ENCODE assay signal across 31 mouse cellular contexts in the genomic region with DNA sequence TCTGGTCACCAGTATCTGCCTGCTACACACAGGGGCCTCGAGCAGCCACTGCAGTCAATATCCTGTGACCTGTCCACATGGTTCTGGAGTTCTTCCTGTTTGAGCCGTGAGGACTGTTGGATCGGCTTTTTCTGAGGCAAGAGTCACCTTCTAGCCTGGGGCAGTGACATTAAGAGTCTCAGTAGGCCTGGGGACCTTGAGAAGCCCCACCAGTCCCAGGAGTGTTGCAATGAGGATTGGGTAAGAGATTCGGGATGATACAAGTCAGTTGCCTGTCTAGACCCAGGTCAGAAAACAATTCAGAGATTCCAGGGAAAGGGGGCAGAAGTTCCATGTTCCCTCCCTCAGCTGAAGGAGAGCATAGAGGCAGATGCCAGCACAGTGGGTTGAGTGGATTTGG. TPM values are rescaled to one million over a fixed set of nuclear protein-coding genes. Genes with fewer than 3 reads are reported as not detected.
DNase-seq lines count a peak whose midpoint lies in the region; ATAC-seq and TF ChIP-seq lines count a peak whose summit lies in the region.
"Had no signal": no experiment of that assay in that cellular context is flagged by ENCODE, and none has a peak within 500 bp of the region (broad histone marks: within the 10 kb centered on the region; RNA-seq: fewer than 3 reads in every experiment).

No protein-coding gene starts in this region.

- peak overlapping the region; percentile 62 for H3K27ac ChIP-seq in heart, embryonic 13.5 days (replicated peaks)
- peak overlapping the region; percentile 71 for H3K27ac ChIP-seq in neural tube, embryonic 15.5 days (replicated peaks)
- peak overlapping the region; percentile 49 for H3K27ac ChIP-seq in olfactory bulb, adult 2 months (ENCODE audit: insufficient read depth, low read depth, low read length)
- H3K27ac ChIP-seq: embryonic facial prominence, embryonic 12.5 days; kidney, embryonic 15.5 days; left cerebral cortex, adult 2 months; liver, embryonic 15.5 days; lung, embryonic 15.5 days had no signal

- no peak overlapping the region for H3K4me2 ChIP-seq in heart, embryonic 13.5 days
- no peak overlapping the region for H3K4me2 ChIP-seq in neural tube, embryonic 15.5 days
- H3K4me2 ChIP-seq: embryonic facial prominence, embryonic 12.5 days; kidney, embryonic 15.5 days; liver, embryonic 15.5 days; lung, embryonic 15.5 days had no signal

- peak overlapping the region; percentile 41; the same call in 1 of the 2 replicates for H3K9ac ChIP-seq in heart, embryonic 13.5 days
- no peak overlapping the region for H3K9ac ChIP-seq in neural tube, embryonic 15.5 days (replicated peaks)
- H3K9ac ChIP-seq: embryonic facial prominence, embryonic 12.5 days; kidney, embryonic 15.5 days; liver, embryonic 15.5 days; lung, embryonic 15.5 days had no signal

- 50% methylated on average over 4 of the region's 4 CpGs for WGBS in heart, embryonic 13.5 days
- WGBS in neural tube, embryonic 15.5 days, result 78% methylated on average over 4 of the region's 4 CpGs
- WGBS in olfactory bulb, adult 2 months, result 90% methylated on average over 4 of the region's 4 CpGs

- no peak for TF ChIP-seq POLR2A in olfactory bulb, adult 2 months (IDR thresholded peaks at IDR 0.05; ENCODE audit: insufficient read depth, low read depth, low read length)

- no peak for ATAC-seq in heart, embryonic 13.5 days (ENCODE audit: extremely low read depth, insufficient number of reproducible peaks, low FRiP score, low TSS enrichment)
- ATAC-seq in neural tube, embryonic 15.5 days (ENCODE audit: low FRiP score), result no peak
- ATAC-seq: forebrain, embryonic 14.5 days had no signal

- H3K36me3 ChIP-seq in heart, embryonic 13.5 days, result no peaks in the 10 kb centered on the region
- H3K36me3 ChIP-seq in neural tube, embryonic 15.5 days, result no peaks in the 10 kb centered on the region
- H3K36me3 ChIP-seq: embryonic facial prominence, embryonic 12.5 days; kidney, embryonic 15.5 days; liver, embryonic 15.5 days; lung, embryonic 15.5 days had no signal

- no peak for TF ChIP-seq CTCF in olfactory bulb, adult 2 months (IDR thresholded peaks at IDR 0.05; ENCODE audit: insufficient read depth, low read depth, low read length)

- no peaks in the 10 kb centered on the region for H3K9me3 ChIP-seq in heart, embryonic 13.5 days
- H3K9me3 ChIP-seq in neural tube, embryonic 15.5 days (replicated peaks), result no peaks in the 10 kb centered on the region
- H3K9me3 ChIP-seq: embryonic facial prominence, embryonic 12.5 days; kidney, embryonic 15.5 days; liver, embryonic 15.5 days; lung, embryonic 15.5 days had no signal

- DNase-seq in adrenal gland, adult 8-10 months, result peak; percentile 61
- DNase-seq in adrenal gland, postnatal 25 days, result no peak
- DNase-seq in heart, postnatal 25 days (ENCODE audit: low spot score), result no peak
- no peak for DNase-seq in neural tube, embryonic 10.5 days (ENCODE audit: extremely low spot score, low spot score)
- DNase-seq in MN1 (ENCODE audit: low spot score), result no peak
- DNase-seq: cerebellum, adult 9-10 months; kidney, adult 11 months; liver; lung, postnatal 36 days; midbrain, embryonic 14.5 days; thymus, adult 18-20 months; thymus, postnatal 4 days had no signal

- peaks cover 20% of the 10 kb centered on the region for H3K4me1 ChIP-seq in heart, embryonic 13.5 days
- peaks cover 36% of the 10 kb centered on the region for H3K4me1 ChIP-seq in neural tube, embryonic 15.5 days
- H3K4me1 ChIP-seq in olfactory bulb, adult 2 months (ENCODE audit: control insufficient read depth, insufficient read depth, low read length), result peaks cover 23% of the 10 kb centered on the region
- H3K4me1 ChIP-seq: liver, embryonic 15.5 days had no signal

- H3K4me3 ChIP-seq in heart, embryonic 13.5 days, result no peak overlapping the region
- H3K4me3 ChIP-seq in neural tube, embryonic 15.5 days (replicated peaks), result no peak overlapping the region
- H3K4me3 ChIP-seq in olfactory bulb, adult 2 months (ENCODE audit: insufficient read depth, low read depth, low read length), result no peak overlapping the region
- H3K4me3 ChIP-seq: embryonic facial prominence, embryonic 12.5 days; erythroblast, embryonic 14.5 days; kidney, embryonic 15.5 days; left cerebral cortex, adult 2 months; liver, embryonic 15.5 days; lung, embryonic 15.5 days had no signal

- intact Hi-C loops in heart, postnatal 25 days (cut with DNase I), result no loop called here

- H3K27me3 ChIP-seq in heart, embryonic 13.5 days (replicated peaks), result no peaks in the 10 kb centered on the region; the same call in 1 of the 2 replicates
- H3K27me3 ChIP-seq in neural tube, embryonic 15.5 days (replicated peaks), result no peaks in the 10 kb centered on the region
- H3K27me3 ChIP-seq: embryonic facial prominence, embryonic 12.5 days; kidney, embryonic 15.5 days; liver, embryonic 15.5 days; lung, embryonic 15.5 days had no signal

RNA-seq across cellular contexts. Expression of a gene that starts 36.0 kb away (rescaled TPM):
- total RNA-seq in adrenal gland, adult 8-10 months (2022), result not detected
- not detected in 2 replicates for total RNA-seq in adrenal gland, postnatal 25 days (2021)
- not detected in 2 replicates for polyA plus RNA-seq in heart, embryonic 13.5 days (2015; fragmentation: Nextera tagmentation; extraction: Ambion mirVana)
- not detected for total RNA-seq in heart, postnatal 25 days (2021)
- not detected in 2 replicates for polyA plus RNA-seq in neural tube, embryonic 15.5 days (2015; fragmentation: Nextera tagmentation; extraction: Ambion mirVana)
- not detected in 2 replicates for polyA plus RNA-seq in olfactory bulb, adult 2 months (2012; ENCODE audit: insufficient read depth, insufficient read length, low replicate concordance, missing spikeins)
- total RNA-seq: gastrocnemius, adult 8-10 months; heart, adult 8-10 months; left cerebral cortex, adult 2 months; left cerebral cortex, postnatal 36 days; megakaryocyte-erythroid progenitor cell, adult 5-6 weeks had no signal
- polyA plus RNA-seq: embryonic facial prominence, embryonic 12.5 days; erythroblast, embryonic 14.5 days; forebrain, embryonic 14.5 days; frontal cortex, adult 2 months; hindbrain, embryonic 11.5 days; kidney, embryonic 15.5 days; liver, embryonic 15.5 days; lung, embryonic 15.5 days; midbrain, embryonic 14.5 days; neural tube, embryonic 14.5 days; small intestine, adult 2 months; stomach, embryonic 16.5 days had no signal

RNA-seq across cellular contexts. Expression of a gene that starts 49.7 kb away (rescaled TPM):
- total RNA-seq in adrenal gland, adult 8-10 months (2022), result not detected
- total RNA-seq in adrenal gland, postnatal 25 days (2021), result not detected in 2 replicates
- not detected in 2 replicates for polyA plus RNA-seq in heart, embryonic 13.5 days (2015; fragmentation: Nextera tagmentation; extraction: Ambion mirVana)
- total RNA-seq in heart, postnatal 25 days (2021), result not detected
- polyA plus RNA-seq in neural tube, embryonic 15.5 days (2015; fragmentation: Nextera tagmentation; extraction: Ambion mirVana), result not detected in 2 replicates
- not detected in 2 replicates for polyA plus RNA-seq in olfactory bulb, adult 2 months (2012; ENCODE audit: insufficient read depth, insufficient read length, low replicate concordance, missing spikeins)
- total RNA-seq: gastrocnemius, adult 8-10 months; heart, adult 8-10 months; left cerebral cortex, adult 2 months; left cerebral cortex, postnatal 36 days; megakaryocyte-erythroid progenitor cell, adult 5-6 weeks had no signal
- polyA plus RNA-seq: embryonic facial prominence, embryonic 12.5 days; erythroblast, embryonic 14.5 days; forebrain, embryonic 14.5 days; frontal cortex, adult 2 months; hindbrain, embryonic 11.5 days; kidney, embryonic 15.5 days; liver, embryonic 15.5 days; lung, embryonic 15.5 days; midbrain, embryonic 14.5 days; neural tube, embryonic 14.5 days; small intestine, adult 2 months; stomach, embryonic 16.5 days had no signal
